Mouse (Mus musculus) forebrain, embryonic 11.5 days (tissue): ENCODE measurements at regions not wholly inside any gene's neighbourhood (a gene's known extent, or its start where the extent isn't known, plus 50 kb on each side); places are given as distances from the start of the nearest gene placed in this dataset.

ENCODE experiments used
- ATAC-seq: fragments of 200-750 bp; cut with Nextera tagmentation; replicated peaks from 2 replicates; pipeline ENCODE4 v1.8.0; 2017; ENCODE audit warnings: moderate TSS enrichment; ENCODE audit not compliant: low FRiP score
- DNase-seq: peaks from one replicate; pipeline ENCODE4 v3.0.0-alpha.2; 2017; ENCODE audit warnings: low spot score
- H3K27ac ChIP-seq: fragments of 300-500 bp; sonication (generic); 2 replicates; pipeline ENCODE4 v1.5.1; 2014; ENCODE audit warnings: low read depth, low read length
- H3K27me3 ChIP-seq: fragments of 300-500 bp; sonication (generic); 2 replicates; pipeline ENCODE4 v1.6.1; 2014; ENCODE audit warnings: mild to moderate bottlenecking, low read length, mixed read lengths; ENCODE audit not compliant: control insufficient read depth, insufficient read depth
- H3K36me3 ChIP-seq: fragments of 300-500 bp; sonication (generic); 2 replicates; pipeline ENCODE4 v1.6.1; 2014; ENCODE audit warnings: mild to moderate bottlenecking, low read length, moderate library complexity, mixed read lengths; ENCODE audit not compliant: control insufficient read depth, insufficient read depth
- H3K4me1 ChIP-seq: fragments of 300-500 bp; sonication (generic); replicated peaks from 2 replicates; pipeline ENCODE4 v1.6.1; 2014; ENCODE audit warnings: low read length, mixed read lengths; ENCODE audit not compliant: control insufficient read depth, insufficient read depth
- H3K4me2 ChIP-seq: fragments of 300-500 bp; sonication (generic); 2 replicates; pipeline ENCODE4 v1.6.1; 2014; ENCODE audit warnings: low read depth, mild to moderate bottlenecking, low read length, moderate library complexity, mixed read lengths; ENCODE audit not compliant: severe bottlenecking
- H3K4me3 ChIP-seq: fragments of 300-500 bp; sonication (generic); 2 replicates; pipeline ENCODE4 v1.5.1; 2014; ENCODE audit warnings: low read depth, low read length
- H3K9ac ChIP-seq: fragments of 300-500 bp; sonication (generic); 2 replicates; pipeline ENCODE4 v1.6.1; 2014; ENCODE audit warnings: low read length
- H3K9me3 ChIP-seq: fragments of 300-500 bp; sonication (generic); 2 replicates; pipeline ENCODE4 v1.6.1; 2016; ENCODE audit warnings: low read length, mixed read lengths; ENCODE audit not compliant: control insufficient read depth
- WGBS: fragments of 180-500 bp; shearing (Covaris S2); extraction: QIAGEN DNeasy Blood & Tissue Kit; methylation state at CpG from one replicate; pipeline ENCODE4 v1.1.7; 2014; 5-methylcytosine and 5-hydroxymethylcytosine counted together

GRCm38 (mm10) chr2:50347486-50348265, 51.1 kb upstream of the Mmadhc start:
- Histone ChIP-seq H3K9me3 (no peaks in the 10 kb centered on the region), H3K27ac (no peak overlapping the region), H3K4me3 (no peak overlapping the region), H3K36me3 (no peaks in the 10 kb centered on the region), H3K9ac (no peak overlapping the region), H3K27me3 (no peaks in the 10 kb centered on the region), H3K4me1 (no peaks in the 10 kb centered on the region), H3K4me2 (no peak overlapping the region)
- DNase-seq (no peak), ATAC-seq (no peak)
- 78% methylated on average over 10 of the region's 10 CpGs for WGBS
